ENCODE assay signal across 9 mouse cellular contexts in the genomic region with DNA sequence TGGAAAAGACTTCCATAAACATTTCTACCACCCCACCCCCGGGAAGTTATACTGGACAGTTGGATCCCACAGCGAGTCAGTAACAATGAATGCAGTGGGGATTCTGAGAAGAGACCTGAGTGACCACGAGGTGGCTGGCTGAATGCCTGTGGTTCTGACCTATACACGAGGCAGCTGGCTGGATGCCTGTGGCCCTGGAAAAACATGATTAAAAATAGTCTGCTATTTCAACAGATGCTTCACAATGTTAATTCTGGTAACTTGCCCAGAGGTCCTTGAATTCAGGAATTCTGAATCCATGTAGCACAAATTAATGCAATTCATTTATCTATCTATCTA.
A peak's percentile ranks its signal among the peaks of the same experiment; 100 is the strongest.
DNase-seq lines count a peak whose midpoint lies in the region; ATAC-seq lines count a peak whose summit lies in the region.
"Had no signal": no experiment of that assay in that cellular context is flagged by ENCODE, and none has a peak within 500 bp of the region (broad histone marks: within the 10 kb centered on the region; RNA-seq: fewer than 3 reads in every experiment).

No protein-coding gene starts in this region.

- H3K4me1 ChIP-seq in heart, embryonic 11.5 days (ENCODE audit: control insufficient read depth, insufficient read depth, low read length) = peaks cover 11% of the 10 kb centered on the region; the same call in 1 of the 2 replicates
- H3K4me1 ChIP-seq in heart, embryonic 16.5 days (ENCODE audit: control insufficient read depth, insufficient read depth, low read length) = peaks cover 26% of the 10 kb centered on the region
- H3K4me1 ChIP-seq in lung, embryonic 15.5 days = peaks cover 46% of the 10 kb centered on the region
- H3K4me1 ChIP-seq: embryonic facial prominence, embryonic 12.5 days had no signal

- ATAC-seq in heart, embryonic 11.5 days (replicated peaks; ENCODE audit: insufficient number of reproducible peaks, low FRiP score, low TSS enrichment) = no peak
- ATAC-seq in heart, embryonic 16.5 days (replicated peaks; ENCODE audit: extremely low read depth, insufficient read depth, low FRiP score) = peak; percentile 91
- peak; percentile 83; the same call in 1 of the 2 replicates for ATAC-seq in lung, embryonic 15.5 days (ENCODE audit: borderline replicate concordance, extremely low read depth, low FRiP score, low TSS enrichment)
- ATAC-seq in frontal cortex, adult (ENCODE audit: low TSS enrichment) = no peak

- H3K36me3 ChIP-seq in heart, embryonic 11.5 days (ENCODE audit: control insufficient read depth, insufficient read depth, low read length) = no peaks in the 10 kb centered on the region
- H3K36me3 ChIP-seq in heart, embryonic 16.5 days (ENCODE audit: control insufficient read depth, insufficient read depth) = peaks cover 14% of the 10 kb centered on the region
- peaks cover 8% of the 10 kb centered on the region for H3K36me3 ChIP-seq in lung, embryonic 15.5 days

- H3K4me3 ChIP-seq in heart, embryonic 11.5 days (ENCODE audit: low read depth, low read length) = no peak overlapping the region
- H3K4me3 ChIP-seq in heart, embryonic 16.5 days (ENCODE audit: low read length) = no peak overlapping the region
- no peak overlapping the region for H3K4me3 ChIP-seq in lung, embryonic 15.5 days
- H3K4me3 ChIP-seq: embryonic facial prominence, embryonic 12.5 days had no signal

- no peaks in the 10 kb centered on the region for H3K9me3 ChIP-seq in heart, embryonic 11.5 days (replicated peaks; ENCODE audit: control insufficient read depth, low read length)
- no peaks in the 10 kb centered on the region for H3K9me3 ChIP-seq in heart, embryonic 16.5 days (replicated peaks; ENCODE audit: control insufficient read depth, low read length)
- no peaks in the 10 kb centered on the region for H3K9me3 ChIP-seq in lung, embryonic 15.5 days
- H3K9me3 ChIP-seq: embryonic facial prominence, embryonic 12.5 days had no signal

- H3K9ac ChIP-seq in heart, embryonic 11.5 days (ENCODE audit: low read depth, low read length) = no peak overlapping the region
- peak overlapping the region; percentile 39; the same call in 1 of the 2 replicates for H3K9ac ChIP-seq in heart, embryonic 16.5 days (ENCODE audit: low read length)
- H3K9ac ChIP-seq in lung, embryonic 15.5 days = no peak overlapping the region
- H3K9ac ChIP-seq: embryonic facial prominence, embryonic 12.5 days had no signal

- no peak overlapping the region for H3K4me2 ChIP-seq in heart, embryonic 11.5 days
- peak overlapping the region; percentile 49 for H3K4me2 ChIP-seq in heart, embryonic 16.5 days (ENCODE audit: low read depth, low read length)
- no peak overlapping the region for H3K4me2 ChIP-seq in lung, embryonic 15.5 days
- H3K4me2 ChIP-seq: embryonic facial prominence, embryonic 12.5 days had no signal

- peak; percentile 94 to 95 for DNase-seq in heart, adult 18-20 months
- peak; percentile 73 to 75 for DNase-seq in cerebellum, adult 18-20 months
- DNase-seq in layer of hippocampus, adult 8-10 months (ENCODE audit: low spot score in 2 of 2) = no peak
- DNase-seq in left cerebral cortex, postnatal 36 days (ENCODE audit: low spot score in 2 of 2) = no peak

- intact Hi-C loops in left cerebral cortex, postnatal 36 days (cut with DNase I) = no loop called here

- no peaks in the 10 kb centered on the region for H3K27me3 ChIP-seq in heart, embryonic 11.5 days (ENCODE audit: control insufficient read depth, insufficient read depth, low read length)
- H3K27me3 ChIP-seq in heart, embryonic 16.5 days (ENCODE audit: control insufficient read depth, insufficient read depth, low read length) = no peaks in the 10 kb centered on the region
- H3K27me3 ChIP-seq in lung, embryonic 15.5 days = no peaks in the 10 kb centered on the region
- H3K27me3 ChIP-seq: embryonic facial prominence, embryonic 12.5 days had no signal

- 37% methylated on average over 4 of the region's 4 CpGs for WGBS in heart, embryonic 11.5 days (ENCODE audit: insufficient replicate concordance)
- 14% methylated on average over 4 of the region's 4 CpGs for WGBS in heart, embryonic 16.5 days
- WGBS in lung, embryonic 15.5 days = 18% methylated on average over 4 of the region's 4 CpGs

- no peak overlapping the region for H3K27ac ChIP-seq in heart, embryonic 11.5 days (ENCODE audit: low read depth, low read length)
- H3K27ac ChIP-seq in heart, embryonic 16.5 days (ENCODE audit: low read length) = peak overlapping the region; percentile 90
- peak overlapping the region; percentile 70 for H3K27ac ChIP-seq in lung, embryonic 15.5 days
- H3K27ac ChIP-seq: embryonic facial prominence, embryonic 12.5 days had no signal

Comparison
In these comparisons a context has a peak if more than half of its experiments do, and no peak if none do; other contexts are left out.
1. ATAC-seq: peak in heart, embryonic 16.5 days (single experiment) and lung, embryonic 15.5 days (single experiment); none in heart, embryonic 11.5 days (single experiment) and frontal cortex, adult (single experiment).
2. DNase-seq: peak in heart, adult 18-20 months (2 of 2) and cerebellum, adult 18-20 months (2 of 2); none in layer of hippocampus, adult 8-10 months (0 of 2) and left cerebral cortex, postnatal 36 days (0 of 2).